Mouse (Mus musculus) hematopoietic stem cell, adult 5-6 weeks (primary cell): ENCODE measurements around the gene Lrrc10. TPM values are rescaled to one million over a fixed set of nuclear protein-coding genes. Genes with fewer than 3 reads are reported as not detected.

Experiments used
- ATAC-seq, 2 experiments: fragments of 125-278 bp in 1 of 2; replicated peaks in 1 of 2; 2 replicates each; pipeline ENCODE4 v1.8.0; 2016 to 2017; ENCODE audit warnings: inconsistent platforms in 2 of 2, mild to moderate bottlenecking in 2 of 2, moderate number of reproducible peaks in 2 of 2, low read depth in 1 of 2, moderate TSS enrichment in 1 of 2; ENCODE audit not compliant: low FRiP score in 2 of 2, poor library complexity in 2 of 2, severe bottlenecking in 2 of 2, insufficient read depth in 1 of 2, low TSS enrichment in 1 of 2
- total RNA-seq: library from RNA; stranded (forward); fragments of 172-1452, 232-1000 nt; gene quantifications from 2 replicates; pipeline ENCODE4 v1.2.3, GENCODE M21; 2017

Lrrc10 gene
- total RNA-seq, 1 experiment from 2014 or later, result not detected

GRCm38 (mm10) chr10:117031160-117031559 lies 14.0 kb upstream of the Lrrc10 start:
- no peak for ATAC-seq

GRCm38 (mm10) chr10:117033785-117034184 lies 11.4 kb upstream of the Lrrc10 start:
- ATAC-seq, result peak; percentile 87 to 95

GRCm38 (mm10) chr10:117040355-117040754 lies 4.8 kb upstream of the Lrrc10 start:
- no peak for ATAC-seq

- no peak for ATAC-seq
Measured at GRCm38 (mm10) chr10:117042295-117042694, 2.8 kb upstream of the Lrrc10 start.

GRCm38 (mm10) chr10:117043497-117044166 lies 1.5 kb upstream of the Lrrc10 start:
- 0 out of 4 replicates have a peak, but pooled peaks of 1 of the 2 experiments have one; percentile 47 for ATAC-seq

- no peak for ATAC-seq
Measured at GRCm38 (mm10) chr10:117049253-117049652, 4.1 kb downstream of the Lrrc10 start.

GRCm38 (mm10) chr10:117049961-117050597 lies 4.9 kb downstream of the Lrrc10 start:
- no peak for ATAC-seq

GRCm38 (mm10) chr10:117055668-117056067 lies 10.5 kb downstream of the Lrrc10 start:
- ATAC-seq, result no peak

- peak; percentile 15 to 22; a peak in 1 of 4 replicates for ATAC-seq
Measured at GRCm38 (mm10) chr10:117062894-117063253, 17.7 kb downstream of the Lrrc10 start.

- ATAC-seq, result peak; percentile 85 to 91
Measured at GRCm38 (mm10) chr10:117063254-117064021, 18.3 kb downstream of the Lrrc10 start, which contains the start of gene Cct2. Gene Cct2 (minus strand): TSS chr10:117063814.

GRCm38 (mm10) chr10:117064076-117064475 lies 18.9 kb downstream of the Lrrc10 start:
- ATAC-seq, result no peak

GRCm38 (mm10) chr10:117069109-117069508 lies 24.0 kb downstream of the Lrrc10 start:
- ATAC-seq, result no peak

- ATAC-seq, result peak in 1 of 2 experiments; percentile 61; a peak in 1 of 4 replicates
Measured at GRCm38 (mm10) chr10:117072191-117072888, 27.2 kb downstream of the Lrrc10 start.

GRCm38 (mm10) chr10:117073176-117073575 lies 28.0 kb downstream of the Lrrc10 start:
- no peak for ATAC-seq

GRCm38 (mm10) chr10:117078284-117078683 lies 33.1 kb downstream of the Lrrc10 start:
- ATAC-seq, result peak; percentile 94 to 95

GRCm38 (mm10) chr10:117081326-117081725 lies 36.2 kb downstream of the Lrrc10 start:
- ATAC-seq, result no peak

- no peak for ATAC-seq
Measured at GRCm38 (mm10) chr10:117081914-117082359, 36.8 kb downstream of the Lrrc10 start.
